Mouse (Mus musculus) G1E (cell line): ENCODE measurements around the gene Grxcr1. TPM values are rescaled to one million over a fixed set of nuclear protein-coding genes. Genes with fewer than 3 reads are reported as not detected.

Source experiments
- ATAC-seq: 2 replicates; pipeline ENCODE4 v1.8.0; 2016; ENCODE audit warnings: mild to moderate bottlenecking; ENCODE audit not compliant: insufficient number of reproducible peaks, poor library complexity, low FRiP score, severe bottlenecking; ENCODE audit errors: extremely low read depth
- DNase-seq: peaks from one replicate; pipeline ENCODE4 v3.0.0; 2012; ENCODE audit warnings: low spot score
- H3K27me3 ChIP-seq: 2 replicates; pipeline ENCODE4 v1.6.1; 2012; ENCODE audit warnings: mild to moderate bottlenecking, low read length, inconsistent platforms; ENCODE audit not compliant: insufficient read depth
- H3K36me3 ChIP-seq: replicated peaks from 2 replicates; pipeline ENCODE3; 2012; ENCODE audit warnings: mild to moderate bottlenecking, inconsistent platforms
- H3K4me1 ChIP-seq: 2 replicates; pipeline ENCODE4 v1.6.1; 2012; ENCODE audit warnings: low read depth, low read length, inconsistent platforms, mixed read lengths; ENCODE audit not compliant: insufficient read depth
- H3K4me3 ChIP-seq: 2 replicates; pipeline ENCODE4 v1.5.1; 2012; ENCODE audit warnings: low read depth, mild to moderate bottlenecking, inconsistent platforms, low read length, moderate library complexity, mixed read lengths
- H3K9me3 ChIP-seq: replicated peaks from 2 replicates; pipeline ENCODE4 v1.6.1; 2012; ENCODE audit warnings: inconsistent platforms
- CTCF ChIP-seq: IDR thresholded peaks from 2 replicates; pipeline ENCODE4 v1.5.1; 2012; ENCODE audit warnings: low read depth, low read length, inconsistent platforms, mixed read lengths
- GATA1 ChIP-seq: IDR thresholded peaks from 2 replicates; pipeline ENCODE4 v1.6.1; 2012; ENCODE audit warnings: borderline replicate concordance, low read length, inconsistent platforms, mixed read lengths
- GATA2 ChIP-seq: IDR thresholded peaks from 2 replicates; pipeline ENCODE4 v1.6.1; 2012; ENCODE audit warnings: low read depth, low read length, inconsistent platforms, borderline replicate concordance
- POLR2AphosphoS5 ChIP-seq: IDR thresholded peaks from 2 replicates; pipeline ENCODE4 v1.6.1; 2012; ENCODE audit warnings: low read depth, low read length, inconsistent platforms; ENCODE audit not compliant: insufficient replicate concordance
- TAL1 ChIP-seq: conservative IDR thresholded peaks from 2 replicates; pipeline ENCODE4 v1.6.1; 2012; ENCODE audit warnings: low read depth, low read length, inconsistent platforms, mixed read lengths
- polyA plus RNA-seq: library from polyadenylated mRNA; stranded (reverse); fragments of >175 nt; gene quantifications from 2 replicates; pipeline ENCODE4 v1.2.3, GENCODE M21; 2012
- total RNA-seq, 2 experiments: library from RNA; stranded (forward) in 1 of 2; stranded (reverse) in 1 of 2; fragments of 200-1000 nt in 1 of 2; fragments of >200 nt in 1 of 2; fragmentation: Nextera tagmentation in 1 of 2; gene quantifications; 2 replicates each; pipeline ENCODE4 v1.2.3; 2014 to 2017

Gene Grxcr1
- total RNA-seq (2014; fragmentation: Nextera tagmentation) (not detected in 2 replicates), total RNA-seq (2017) (not detected in 2 replicates), polyA plus RNA-seq (not detected in 2 replicates)

- ATAC-seq, result no peak
- H3K4me1 ChIP-seq, result no peaks in the 10 kb centered on the region
Observed at GRCm38 (mm10) chr5:68031744-68032143, at the start of gene Grxcr1. Gene Grxcr1 (plus strand): TSS chr5:68031835.

GRCm38 (mm10) chr5:67981946-67982526 is 49.6 kb upstream of the Grxcr1 start:
- Histone ChIP-seq H3K9me3 (no peaks in the 10 kb centered on the region), H3K4me1 (no peaks in the 10 kb centered on the region), H3K4me3 (no peak overlapping the region), H3K36me3 (no peaks in the 10 kb centered on the region), H3K27me3 (no peaks in the 10 kb centered on the region)
- no peak for DNase-seq
- no peak for ATAC-seq
- TF ChIP-seq GATA1 (no peak), TAL1 (no peak), GATA2 (no peak), POLR2AphosphoS5 (no peak), CTCF (no peak)

More at GRCm38 (mm10) chr5:68031744-68032143, at the start of gene Grxcr1:
- DNase-seq, result no peak
- no peaks in the 10 kb centered on the region for H3K9me3 ChIP-seq
- no peak within 1 kb of the TSS for H3K4me3 ChIP-seq
- TF ChIP-seq TAL1 (no peak), GATA1 (no peak), GATA2 (no peak), POLR2AphosphoS5 (no peak), CTCF (no peak)
- H3K27me3 ChIP-seq, result no peaks in the 10 kb centered on the region
- H3K36me3 ChIP-seq, result no peaks in the 10 kb centered on the region

DNA sequence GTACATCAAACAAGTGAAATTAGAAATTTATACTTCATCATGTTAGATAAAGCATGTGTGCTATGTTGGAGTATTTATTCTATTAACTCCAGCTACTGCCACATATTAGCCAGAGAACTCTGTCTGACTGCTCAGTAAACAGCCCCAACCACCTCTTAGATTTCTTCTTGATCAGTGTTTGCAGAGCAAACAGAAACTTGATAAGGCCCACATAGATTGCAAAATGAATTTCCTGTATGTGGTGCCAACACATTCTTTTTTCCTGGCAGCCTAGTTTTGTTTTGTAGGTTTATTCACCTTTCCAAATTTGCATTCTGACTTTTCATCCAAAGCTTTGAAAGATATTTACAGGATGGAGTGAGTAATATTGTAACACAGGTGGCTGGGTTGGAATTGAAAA is 41.2 kb upstream of the Grxcr1 start:
- no peak for DNase-seq
- no peak for ATAC-seq
- no peaks in the 10 kb centered on the region for H3K9me3 ChIP-seq
- H3K27me3 ChIP-seq, result no peaks in the 10 kb centered on the region; the same call in 1 of the 2 replicates
- no peaks in the 10 kb centered on the region for H3K4me1 ChIP-seq
- no peaks in the 10 kb centered on the region for H3K36me3 ChIP-seq
- no peak overlapping the region for H3K4me3 ChIP-seq
- no peak for TF ChIP-seq GATA1
- no peak for TF ChIP-seq TAL1
- no peak for TF ChIP-seq GATA2
- TF ChIP-seq POLR2AphosphoS5, result no peak
- TF ChIP-seq CTCF, result no peak

DNA sequence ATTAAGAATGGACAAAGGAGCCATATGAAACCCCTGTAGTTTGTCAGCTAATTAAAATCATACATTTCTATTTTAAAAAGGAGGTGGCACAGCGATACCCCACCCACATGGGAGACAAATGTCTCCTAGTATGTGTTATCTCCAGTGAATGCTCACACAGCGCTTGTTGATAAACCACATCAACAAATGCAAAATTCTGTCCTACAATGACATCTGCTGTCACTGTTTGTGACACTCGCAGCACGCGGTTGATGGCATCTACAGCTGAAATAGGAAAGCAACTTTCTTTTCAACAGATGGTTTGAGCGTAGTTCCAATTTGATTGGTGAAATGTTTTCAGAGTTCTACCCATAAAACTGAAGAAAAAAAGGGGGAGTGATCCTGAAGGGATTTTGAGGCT is 29.0 kb upstream of the Grxcr1 start:
- H3K4me1 ChIP-seq, result no peaks in the 10 kb centered on the region
- no peak for DNase-seq
- H3K4me3 ChIP-seq, result no peak overlapping the region
- H3K27me3 ChIP-seq, result peaks cover 6% of the 10 kb centered on the region; the same call in 1 of the 2 replicates
- no peak for ATAC-seq
- no peak for TF ChIP-seq TAL1
- TF ChIP-seq CTCF, result no peak
- H3K36me3 ChIP-seq, result no peaks in the 10 kb centered on the region
- no peaks in the 10 kb centered on the region for H3K9me3 ChIP-seq

DNA sequence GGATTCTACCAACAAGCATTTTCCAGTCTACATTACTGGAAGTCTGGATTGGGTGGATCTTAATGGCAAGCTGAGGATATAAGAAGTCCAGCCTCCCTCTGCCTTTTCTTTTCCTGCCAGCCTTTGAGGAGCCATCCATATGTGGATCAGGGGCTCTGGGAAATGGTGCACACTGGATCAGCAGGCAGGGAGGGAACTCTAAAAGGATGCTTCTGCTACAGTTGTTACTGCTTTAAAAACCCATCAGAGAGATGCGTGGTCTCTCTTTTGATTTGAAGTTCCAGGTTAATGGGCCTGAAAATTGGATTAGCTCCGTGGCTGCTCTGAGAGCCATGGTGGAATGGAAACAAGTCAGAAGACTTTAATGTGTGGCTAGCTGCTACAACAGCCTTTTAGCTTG is 27.7 kb upstream of the Grxcr1 start:
- Histone ChIP-seq H3K9me3 (no peaks in the 10 kb centered on the region), H3K4me3 (no peak overlapping the region), H3K27me3 (peaks cover 6% of the 10 kb centered on the region; the same call in 1 of the 2 replicates), H3K36me3 (no peaks in the 10 kb centered on the region), H3K4me1 (no peaks in the 10 kb centered on the region)
- TF ChIP-seq POLR2AphosphoS5 (no peak), GATA2 (no peak), GATA1 (no peak), TAL1 (no peak), CTCF (no peak)
- no peak for ATAC-seq
- DNase-seq, result no peak

DNA sequence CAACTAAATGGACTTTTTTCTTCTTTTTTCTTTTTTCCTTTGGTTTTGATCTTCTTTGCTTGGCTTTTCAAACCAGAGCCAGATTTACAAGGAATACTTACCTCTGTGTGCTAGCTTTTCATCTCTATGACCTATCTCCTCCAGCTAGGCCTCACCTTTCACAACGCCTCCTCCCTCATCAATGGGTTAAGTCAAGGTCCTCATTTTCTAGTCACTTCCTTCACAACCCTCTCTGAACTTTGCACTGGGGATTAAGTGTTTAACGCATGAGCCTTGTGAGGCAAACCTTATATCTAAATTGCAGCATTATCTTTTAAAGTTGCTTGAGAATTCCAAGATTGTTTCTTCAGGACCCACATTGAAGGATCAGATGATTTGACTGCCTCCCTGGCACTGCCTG is 27.2 kb upstream of the Grxcr1 start:
- no peaks in the 10 kb centered on the region for H3K36me3 ChIP-seq
- H3K4me3 ChIP-seq, result no peak overlapping the region
- ATAC-seq (no peak), DNase-seq (no peak)
- H3K4me1 ChIP-seq, result no peaks in the 10 kb centered on the region
- TF ChIP-seq TAL1 (no peak), GATA1 (no peak)
- H3K27me3 ChIP-seq, result peaks cover 6% of the 10 kb centered on the region; the same call in 1 of the 2 replicates
- H3K9me3 ChIP-seq, result no peaks in the 10 kb centered on the region

- DNase-seq, result no peak
Observed at GRCm38 (mm10) chr5:68007074-68007473, 24.6 kb upstream of the Grxcr1 start.

More at GRCm38 (mm10) chr5:68007074-68007473, 24.6 kb upstream of the Grxcr1 start:
- no peak overlapping the region for H3K4me3 ChIP-seq
- ATAC-seq, result no peak
- H3K9me3 ChIP-seq, result no peaks in the 10 kb centered on the region
- 0 out of 2 replicates have a peak, but pooled peaks cover 4% of the 10 kb centered on the region for H3K27me3 ChIP-seq
- TF ChIP-seq GATA2 (no peak), CTCF (no peak), TAL1 (no peak), POLR2AphosphoS5 (no peak), GATA1 (no peak)
- H3K36me3 ChIP-seq, result no peaks in the 10 kb centered on the region
- H3K4me1 ChIP-seq, result no peaks in the 10 kb centered on the region
